Mouse (Mus musculus) cerebellum, adult 2 months (tissue): Measurements from ENCODE around the gene Mcrip1.

Source experiments
- CTCF ChIP-seq: fragments of 200-500 bp; IDR thresholded peaks from 2 replicates; pipeline ENCODE4 v1.5.1; 2011; ENCODE audit warnings: low read depth, mild to moderate bottlenecking, control low read depth, low read length, moderate library complexity, borderline replicate concordance; ENCODE audit not compliant: insufficient read depth
- POLR2A ChIP-seq: fragments of 200-500 bp; IDR thresholded peaks from 2 replicates; pipeline ENCODE4 v1.6.1; 2011; ENCODE audit warnings: low read length, control low read depth, borderline replicate concordance; ENCODE audit not compliant: insufficient read depth

GRCm38 (mm10) chr11:120520967-120521540, 28.5 kb downstream of the Mcrip1 start:
- no peak for TF ChIP-seq POLR2A
- no peak for TF ChIP-seq CTCF
